Mouse (Mus musculus) G1E (cell line): ENCODE measurements around the gene Atg14. TPM values are rescaled to one million over a fixed set of nuclear protein-coding genes. Genes with fewer than 3 reads are reported as not detected.

Experiments used
- ATAC-seq: 2 replicates; pipeline ENCODE4 v1.8.0; 2016; ENCODE audit warnings: mild to moderate bottlenecking; ENCODE audit not compliant: insufficient number of reproducible peaks, poor library complexity, low FRiP score, severe bottlenecking; ENCODE audit errors: extremely low read depth
- DNase-seq: peaks from one replicate; pipeline ENCODE4 v3.0.0; 2012; ENCODE audit warnings: low spot score
- H3K27me3 ChIP-seq: 2 replicates; pipeline ENCODE4 v1.6.1; 2012; ENCODE audit warnings: mild to moderate bottlenecking, low read length, inconsistent platforms; ENCODE audit not compliant: insufficient read depth
- H3K36me3 ChIP-seq: replicated peaks from 2 replicates; pipeline ENCODE3; 2012; ENCODE audit warnings: mild to moderate bottlenecking, inconsistent platforms
- H3K4me1 ChIP-seq: 2 replicates; pipeline ENCODE4 v1.6.1; 2012; ENCODE audit warnings: low read depth, low read length, inconsistent platforms, mixed read lengths; ENCODE audit not compliant: insufficient read depth
- H3K4me3 ChIP-seq: 2 replicates; pipeline ENCODE4 v1.5.1; 2012; ENCODE audit warnings: low read depth, mild to moderate bottlenecking, inconsistent platforms, low read length, moderate library complexity, mixed read lengths
- H3K9me3 ChIP-seq: replicated peaks from 2 replicates; pipeline ENCODE4 v1.6.1; 2012; ENCODE audit warnings: inconsistent platforms
- CTCF ChIP-seq: IDR thresholded peaks from 2 replicates; pipeline ENCODE4 v1.5.1; 2012; ENCODE audit warnings: low read depth, low read length, inconsistent platforms, mixed read lengths
- GATA1 ChIP-seq: IDR thresholded peaks from 2 replicates; pipeline ENCODE4 v1.6.1; 2012; ENCODE audit warnings: borderline replicate concordance, low read length, inconsistent platforms, mixed read lengths
- GATA2 ChIP-seq: IDR thresholded peaks from 2 replicates; pipeline ENCODE4 v1.6.1; 2012; ENCODE audit warnings: low read depth, low read length, inconsistent platforms, borderline replicate concordance
- POLR2AphosphoS5 ChIP-seq: IDR thresholded peaks from 2 replicates; pipeline ENCODE4 v1.6.1; 2012; ENCODE audit warnings: low read depth, low read length, inconsistent platforms; ENCODE audit not compliant: insufficient replicate concordance
- TAL1 ChIP-seq: conservative IDR thresholded peaks from 2 replicates; pipeline ENCODE4 v1.6.1; 2012; ENCODE audit warnings: low read depth, low read length, inconsistent platforms, mixed read lengths
- polyA plus RNA-seq: library from polyadenylated mRNA; stranded (reverse); fragments of >175 nt; gene quantifications from 2 replicates; pipeline ENCODE4 v1.2.3, GENCODE M21; 2012
- total RNA-seq, 2 experiments: library from RNA; stranded (forward) in 1 of 2; stranded (reverse) in 1 of 2; fragments of 200-1000 nt in 1 of 2; fragments of >200 nt in 1 of 2; fragmentation: Nextera tagmentation in 1 of 2; gene quantifications; 2 replicates each; pipeline ENCODE4 v1.2.3; 2014 to 2017

Atg14 gene
- total and polyA plus RNA-seq, 3 experiments, result 2.3 to 8.9 (median 8.1) TPM

GRCm38 (mm10) chr14:47527833-47528232 is 42.6 kb downstream of the Atg14 start:
- TF ChIP-seq GATA1 (no peak), POLR2AphosphoS5 (no peak), TAL1 (no peak), GATA2 (no peak), CTCF (no peak)
- DNase-seq (no peak), ATAC-seq (0 out of 2 replicates have a peak, but pooled peaks have one; percentile 16)
- Histone ChIP-seq H3K4me3 (no peak overlapping the region; the same call in 1 of the 2 replicates), H3K9me3 (no peaks in the 10 kb centered on the region), H3K4me1 (peaks cover 55% of the 10 kb centered on the region), H3K36me3 (peaks cover 41% of the 10 kb centered on the region), H3K27me3 (no peaks in the 10 kb centered on the region)

- TF ChIP-seq POLR2AphosphoS5 (no peak), GATA2 (no peak), TAL1 (no peak), GATA1 (no peak), CTCF (no peak)
- H3K4me1 ChIP-seq, result peaks cover 65% of the 10 kb centered on the region
- no peaks in the 10 kb centered on the region for H3K27me3 ChIP-seq
- H3K9me3 ChIP-seq, result no peaks in the 10 kb centered on the region
- DNase-seq (no peak), ATAC-seq (no peak)
- peaks cover 34% of the 10 kb centered on the region for H3K36me3 ChIP-seq
- H3K4me3 ChIP-seq, result no peak overlapping the region
Measured at GRCm38 (mm10) chr14:47525861-47526260, 44.6 kb downstream of the Atg14 start.

DNA sequence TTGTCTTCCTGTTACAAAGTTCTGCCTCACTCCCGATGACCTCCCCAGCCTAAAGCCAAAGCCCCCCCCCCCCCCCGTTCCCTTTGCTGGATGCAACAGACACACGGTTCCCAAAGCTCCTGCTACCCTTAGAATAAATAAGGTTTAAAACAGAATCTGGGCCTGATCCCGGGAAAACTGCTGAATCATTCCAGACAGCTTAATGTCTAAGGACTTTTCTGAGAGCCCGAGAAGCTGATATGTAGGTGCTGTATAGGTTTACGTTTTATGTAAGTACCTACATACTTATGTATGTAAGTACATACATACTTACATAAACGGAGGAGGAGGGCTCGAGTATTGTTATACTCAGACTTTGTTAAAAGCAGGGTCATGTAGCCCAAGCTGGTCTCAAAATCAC is 45.1 kb downstream of the Atg14 start:
- Histone ChIP-seq H3K9me3 (no peaks in the 10 kb centered on the region), H3K27me3 (no peaks in the 10 kb centered on the region), H3K36me3 (peaks cover 34% of the 10 kb centered on the region), H3K4me1 (peaks cover 69% of the 10 kb centered on the region), H3K4me3 (no peak overlapping the region)
- ATAC-seq, result no peak
- DNase-seq, result no peak
- TF ChIP-seq POLR2AphosphoS5 (no peak), TAL1 (no peak), GATA1 (no peak), GATA2 (no peak), CTCF (no peak)

GRCm38 (mm10) chr14:47522301-47522700 is 48.1 kb downstream of the Atg14 start:
- TF ChIP-seq GATA2 (peak; percentile 58; the same call in 1 of the 2 replicates), GATA1 (no peak), TAL1 (peak; percentile 98), CTCF (no peak)
- ATAC-seq, result peak; percentile 98
- no peaks in the 10 kb centered on the region for H3K9me3 ChIP-seq
- H3K4me3 ChIP-seq, result peak overlapping the region; percentile 51; the same call in 1 of the 2 replicates
- peak; percentile 57 for DNase-seq
- peaks cover 39% of the 10 kb centered on the region for H3K36me3 ChIP-seq
- peaks cover 67% of the 10 kb centered on the region for H3K4me1 ChIP-seq
- H3K27me3 ChIP-seq, result no peaks in the 10 kb centered on the region

GRCm38 (mm10) chr14:47521609-47522008 is 48.8 kb downstream of the Atg14 start:
- Histone ChIP-seq H3K9me3 (no peaks in the 10 kb centered on the region), H3K27me3 (no peaks in the 10 kb centered on the region), H3K4me3 (peak overlapping the region; percentile 51; the same call in 1 of the 2 replicates), H3K36me3 (peaks cover 38% of the 10 kb centered on the region), H3K4me1 (peaks cover 63% of the 10 kb centered on the region)
- DNase-seq (no peak), ATAC-seq (no peak)
- TF ChIP-seq GATA2 (no peak), POLR2AphosphoS5 (no peak), GATA1 (no peak), CTCF (no peak), TAL1 (no peak)

- H3K36me3 ChIP-seq, result peaks cover 38% of the 10 kb centered on the region
- ATAC-seq (no peak), DNase-seq (no peak)
- no peaks in the 10 kb centered on the region for H3K27me3 ChIP-seq
- peaks cover 60% of the 10 kb centered on the region for H3K4me1 ChIP-seq
- no peak overlapping the region; the same call in 1 of the 2 replicates for H3K4me3 ChIP-seq
- no peaks in the 10 kb centered on the region for H3K9me3 ChIP-seq
- TF ChIP-seq GATA1 (no peak), TAL1 (peak; percentile 19; the same call in 1 of the 2 replicates), CTCF (no peak), GATA2 (no peak)
Measured at GRCm38 (mm10) chr14:47520751-47521449, 49.5 kb downstream of the Atg14 start.
